Mouse (Mus musculus) embryonic stem cell, embryonic (primary cell): ENCODE measurements around the gene Mapkap1.

Experiments used
- CTCF ChIA-PET, 4 experiments: fragments of 300-600 bp in 2 of 4; fragments of 350-600 bp in 2 of 4; sonication (Branson Sonifier 250); formaldehyde crosslinking; loops; one replicate each; lab custom pipeline; 2022; ENCODE audit warnings: inconsistent platforms in 2 of 4; lab: Charles Lee
- POLR2A ChIA-PET, 4 experiments: fragments of 300-600 bp in 2 of 4; fragments of 350-600 bp in 2 of 4; sonication (Branson Sonifier 250); formaldehyde crosslinking; loops; one replicate each; lab custom pipeline; 2022; ENCODE audit warnings: antibody characterized with exemption in 4 of 4, inconsistent platforms in 1 of 4; lab: Charles Lee

The Mapkap1 gene

DNA sequence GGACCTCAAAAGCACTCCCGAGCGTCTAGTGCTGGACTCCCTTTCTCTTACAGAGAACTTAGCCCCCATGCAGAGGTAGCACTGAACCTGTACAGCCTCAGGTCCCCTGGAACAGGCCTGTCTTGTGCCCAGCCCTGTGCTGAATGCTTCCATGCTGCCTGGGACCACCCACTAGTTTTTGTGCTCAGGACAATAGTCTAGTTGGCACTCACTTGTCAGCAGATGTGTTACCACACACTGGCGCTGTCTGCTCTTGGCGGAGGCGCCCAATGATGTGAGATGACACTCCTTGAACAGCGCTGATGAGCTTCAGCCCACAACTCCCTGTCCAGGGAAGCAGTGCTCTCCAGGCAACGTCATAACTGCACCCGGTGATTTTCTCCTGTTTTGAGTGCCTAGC, 182.0 kb downstream of the Mapkap1 start:
- CTCF ChIA-PET, result no interaction called here
- POLR2A ChIA-PET, result interaction anchor here in 1 of 4 experiments (0.6 kb wide), 1 partner anchor 175 kb away, joined by 6 read pairs; no protein-coding TSS in a partner anchor

DNA sequence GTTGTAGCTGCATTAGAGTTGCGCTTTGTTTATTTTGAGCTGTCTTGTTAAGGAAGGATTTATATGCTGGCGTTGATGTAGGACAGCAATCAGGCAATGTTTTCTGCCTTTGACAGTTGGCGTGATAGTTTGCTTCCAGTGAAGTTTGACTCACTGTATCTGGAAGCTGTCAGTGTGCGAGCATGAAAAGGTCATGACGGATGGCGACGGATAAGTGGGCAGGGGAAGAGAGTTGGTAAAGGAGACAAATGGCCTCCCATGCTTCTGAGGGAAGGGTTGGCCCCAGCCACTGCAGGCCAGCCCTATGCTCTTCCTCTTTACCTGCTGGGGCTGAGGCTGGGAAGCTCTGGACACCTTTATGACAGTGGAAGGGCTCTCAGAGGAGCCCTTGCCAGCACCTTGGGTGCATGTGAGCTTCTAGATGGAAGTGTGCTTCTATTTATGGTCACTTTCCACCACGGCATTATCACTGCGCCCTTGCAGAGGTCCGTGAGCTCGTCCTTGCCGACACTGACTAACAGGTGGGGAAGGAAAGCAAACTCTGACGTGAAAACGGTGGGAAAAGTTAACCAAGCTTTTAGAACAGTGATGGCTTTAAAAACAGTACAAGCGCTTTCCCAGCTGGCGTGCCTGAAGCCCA, 185.3 kb downstream of the Mapkap1 start:
- POLR2A ChIA-PET, result interaction anchor here in 1 of 4 experiments (1.2 to 1.4 kb wide), 3 partner anchors 11 to 21 kb away, joined by 3 to 4 read pairs (median 3); no protein-coding TSS in a partner anchor
- CTCF ChIA-PET, result no interaction called here

DNA sequence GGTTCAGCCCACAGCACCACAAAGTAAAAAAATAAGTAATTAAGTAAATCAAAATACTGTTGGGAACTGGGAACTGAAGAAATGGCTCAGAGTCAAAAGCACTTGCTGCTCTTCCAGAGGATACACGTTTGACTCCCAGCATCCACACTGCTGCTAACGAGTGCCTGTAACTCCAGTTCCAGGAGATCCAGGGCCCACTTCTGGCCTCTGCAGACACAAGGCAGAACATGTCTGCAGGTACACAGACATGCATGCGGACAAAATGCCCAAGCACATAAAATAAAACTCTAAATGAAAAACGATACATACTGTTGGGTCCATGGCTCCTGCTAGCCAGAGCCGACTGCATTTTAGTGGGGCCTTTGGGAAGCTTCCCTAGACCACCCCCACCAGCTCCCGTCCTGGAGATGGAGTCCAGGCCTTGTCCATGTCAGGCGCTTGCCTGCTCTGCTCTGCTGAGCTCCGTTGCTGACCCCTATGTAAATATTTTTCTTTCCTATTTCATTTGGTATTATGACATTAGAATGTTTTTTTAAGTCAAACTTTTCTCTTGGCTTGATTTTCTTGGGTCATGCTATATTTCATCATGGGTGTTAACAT, 185.9 kb downstream of the Mapkap1 start:
- ChIA-PET POLR2A (interaction anchor here in 1 of 4 experiments (1.2 to 1.4 kb wide), 3 partner anchors 10 to 22 kb away, joined by 3 to 4 read pairs (median 3); no protein-coding TSS in a partner anchor), CTCF (interaction anchor here in 1 of 4 experiments (0.6 kb wide), 1 partner anchor 796 kb away, joined by 4 read pairs; no protein-coding TSS in a partner anchor)

DNA sequence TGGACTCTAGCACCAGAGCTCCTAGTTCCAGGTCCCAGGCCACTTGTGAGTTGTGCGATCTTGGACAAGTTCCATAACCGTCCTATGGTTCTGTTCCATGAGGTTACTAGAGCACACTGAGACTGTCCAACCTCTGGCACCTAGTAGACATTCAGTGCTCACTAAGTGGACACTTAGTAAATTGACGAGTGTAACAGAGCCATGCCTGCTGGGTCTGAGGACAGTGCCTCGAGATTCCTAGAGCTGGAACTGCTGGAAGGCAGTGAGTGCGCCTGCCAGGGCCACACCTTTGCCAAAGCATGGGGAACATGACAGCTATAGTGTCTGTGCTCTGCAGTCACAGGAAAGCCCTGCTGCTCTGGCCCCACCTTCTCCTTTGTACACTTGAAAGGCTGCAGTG, 187.4 kb downstream of the Mapkap1 start:
- CTCF ChIA-PET, result interaction anchor here in 2 of 4 experiments (0.8 to 1.0 kb wide), 2 partner anchors 11 to 22 kb away, joined by 3 to 4 read pairs; no protein-coding TSS in a partner anchor
- POLR2A ChIA-PET, result interaction anchor here in 3 of 4 experiments (0.6 to 1.2 kb wide), 5 partner anchors 8 to 385 kb away, joined by 3 to 4 read pairs (median 4); no protein-coding TSS in a partner anchor

DNA sequence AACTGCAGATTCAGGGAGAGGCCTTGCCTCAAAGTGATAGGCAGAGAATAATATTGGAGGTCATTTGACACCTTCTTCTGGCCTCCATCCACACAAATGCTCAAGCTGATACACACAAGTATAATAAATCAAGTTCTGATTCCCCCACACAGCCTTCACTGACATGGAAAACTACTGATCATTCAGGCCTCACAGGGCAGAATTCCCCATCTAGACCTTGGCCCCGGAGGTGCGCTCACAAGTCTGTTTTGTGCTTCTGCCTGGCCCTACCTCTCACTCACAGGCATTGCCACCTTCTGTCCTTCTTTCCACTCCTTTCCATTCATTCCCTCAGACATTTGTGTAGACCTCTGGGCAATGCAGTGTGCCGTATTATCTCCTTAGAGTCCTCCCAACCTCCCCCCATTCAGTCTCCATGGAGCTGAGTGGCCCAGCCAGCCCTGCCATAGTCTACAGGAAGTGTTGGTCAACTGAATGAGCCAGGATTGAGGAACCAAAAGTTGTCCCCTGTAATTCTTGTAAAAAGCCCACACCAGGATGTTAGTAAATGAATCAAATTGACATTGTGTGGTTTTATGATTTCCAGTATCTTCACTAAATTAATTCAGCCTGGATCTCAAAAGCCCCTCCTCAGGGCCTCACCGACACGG, 193.2 kb downstream of the Mapkap1 start:
- ChIA-PET POLR2A (no interaction called here), CTCF (no interaction called here)

DNA sequence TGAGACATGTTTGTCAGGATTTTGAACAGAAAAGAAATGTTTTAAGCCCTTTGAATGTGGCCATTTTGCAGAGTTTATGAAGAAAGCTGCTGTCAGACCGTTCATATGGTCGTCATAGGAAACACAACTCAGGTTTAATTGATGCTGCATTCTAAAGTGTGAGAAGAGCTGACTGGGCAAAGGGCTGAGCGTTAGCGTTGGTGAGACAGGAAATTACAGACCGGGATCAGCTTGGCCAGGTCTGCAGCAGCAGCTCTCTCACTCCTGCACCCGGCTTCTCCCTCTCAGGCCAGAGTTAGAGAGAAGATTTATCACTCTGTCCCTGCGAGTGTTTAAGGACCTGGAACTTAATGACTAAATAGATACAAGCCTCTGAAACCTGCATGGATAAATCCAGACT, 194.2 kb downstream of the Mapkap1 start:
- POLR2A ChIA-PET, result interaction anchor here in 1 of 4 experiments (1.3 kb wide), 1 partner anchor 34 kb away, joined by 3 read pairs; no protein-coding TSS in a partner anchor
- CTCF ChIA-PET, result no interaction called here

DNA sequence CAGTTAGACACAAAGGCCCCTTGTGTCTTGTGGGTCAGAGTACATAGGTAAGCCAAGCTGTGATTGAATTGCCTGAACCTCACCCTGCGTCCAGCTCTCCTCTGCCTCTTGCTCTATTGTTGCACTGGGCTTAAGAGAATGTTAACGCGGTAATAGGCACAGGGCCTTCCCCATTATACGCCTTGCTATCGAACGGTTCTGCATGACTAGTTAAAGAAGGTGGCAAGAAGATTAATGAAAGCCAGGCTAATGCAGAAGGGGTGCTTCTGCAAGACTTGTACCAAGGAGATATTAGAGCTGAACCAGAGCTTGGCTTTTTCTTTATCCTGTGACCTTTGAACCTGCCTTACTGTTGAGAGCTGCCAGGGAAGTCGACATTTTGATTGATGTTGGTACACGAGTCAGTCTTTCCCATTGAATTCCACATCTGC, 195.6 kb downstream of the Mapkap1 start:
- ChIA-PET CTCF (interaction anchor here in 3 of 4 experiments (0.6 to 0.9 kb wide), 4 partner anchors 14 to 618 kb away, joined by 3 to 4 read pairs (median 4); no protein-coding TSS in a partner anchor), POLR2A (interaction anchor here in 2 of 4 experiments (0.7 to 1.7 kb wide), 5 partner anchors 8 to 374 kb away, joined by 3 to 6 read pairs (median 4); no protein-coding TSS in a partner anchor)

DNA sequence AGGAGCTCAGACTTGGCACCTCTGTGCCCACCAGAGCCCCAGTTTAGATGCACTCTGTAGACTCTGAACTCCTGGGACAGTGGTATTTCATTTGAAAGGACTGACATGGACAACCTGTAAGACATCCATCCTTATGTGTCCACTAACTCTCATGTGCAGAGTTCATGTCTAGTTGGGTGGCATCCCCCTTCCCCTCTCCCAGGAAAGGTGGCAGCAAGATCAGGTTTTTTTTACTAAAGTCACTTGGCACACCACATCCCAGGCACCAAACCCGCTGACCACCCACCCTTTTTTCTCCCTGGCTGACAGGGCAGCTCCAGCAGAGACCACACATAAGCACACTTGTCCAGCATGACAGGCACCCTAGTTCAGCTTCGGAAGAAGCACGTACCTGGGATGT, 196.3 kb downstream of the Mapkap1 start:
- ChIA-PET POLR2A (interaction anchor here in 2 of 4 experiments (0.9 to 1.7 kb wide), 4 partner anchors 9 to 375 kb away, joined by 3 to 4 read pairs (median 4); no protein-coding TSS in a partner anchor), CTCF (interaction anchor here in 1 of 4 experiments (0.6 kb wide), 1 partner anchor 302 kb away, joined by 3 read pairs; no protein-coding TSS in a partner anchor)

DNA sequence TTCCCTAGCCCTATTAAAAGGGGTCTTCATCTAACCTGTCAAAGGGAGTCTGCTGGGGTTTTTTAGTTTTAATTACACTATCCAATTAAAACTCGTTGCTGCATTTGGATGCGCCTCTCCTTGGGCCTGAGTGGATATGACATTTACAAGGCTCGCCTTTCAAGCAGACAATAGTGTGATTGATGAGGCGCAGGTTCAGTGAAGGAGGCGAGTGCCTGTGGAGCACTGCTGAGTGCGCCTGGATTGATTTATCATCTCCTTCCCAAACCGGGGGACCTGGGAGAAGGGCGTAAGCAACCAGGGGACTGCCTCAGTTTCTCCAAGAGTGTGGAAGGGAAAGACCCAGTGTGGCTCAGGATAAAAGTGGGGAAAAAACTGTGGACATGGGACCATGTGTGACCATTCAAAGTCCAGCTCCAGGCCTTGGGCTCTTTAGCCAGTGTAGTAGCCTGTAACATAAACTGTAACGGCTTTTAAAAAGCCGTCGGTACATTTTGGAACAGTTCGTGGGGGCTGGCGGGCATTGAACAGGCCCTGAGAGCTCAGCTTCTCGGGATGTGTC, 197.2 kb downstream of the Mapkap1 start:
- POLR2A ChIA-PET, result no interaction called here
- CTCF ChIA-PET, result interaction anchor here in 1 of 4 experiments (1.0 kb wide), 1 partner anchor 36 kb away, joined by 3 read pairs; no protein-coding TSS in a partner anchor

DNA sequence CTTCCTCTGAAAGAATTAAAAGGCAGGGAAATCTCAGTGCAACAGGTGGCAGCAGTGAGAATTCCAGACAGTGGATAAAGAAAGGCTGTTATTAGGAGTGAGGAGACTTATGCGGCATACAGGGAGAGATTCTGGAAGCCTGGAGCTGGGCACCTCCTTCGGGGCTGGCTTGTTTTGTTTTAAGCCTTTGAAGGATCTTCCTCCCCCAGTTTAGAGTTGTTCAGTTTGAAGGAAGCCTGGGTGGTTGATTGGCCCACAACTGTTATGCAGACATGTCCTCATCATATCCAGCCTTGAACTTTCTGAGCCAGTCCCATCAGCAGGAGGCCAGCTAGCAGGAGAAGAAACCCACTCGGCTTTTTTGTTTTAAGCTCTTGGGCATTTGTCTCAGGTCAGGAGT, 198.5 kb downstream of the Mapkap1 start:
- ChIA-PET POLR2A (interaction anchor here in 3 of 4 experiments (0.5 to 1.1 kb wide), 4 partner anchors 13 to 371 kb away, joined by 3 to 5 read pairs (median 4); no protein-coding TSS in a partner anchor), CTCF (interaction anchor here in 1 of 4 experiments (0.8 to 1.0 kb wide), 2 partner anchors 11 to 40 kb away, joined by 3 read pairs; no protein-coding TSS in a partner anchor)

DNA sequence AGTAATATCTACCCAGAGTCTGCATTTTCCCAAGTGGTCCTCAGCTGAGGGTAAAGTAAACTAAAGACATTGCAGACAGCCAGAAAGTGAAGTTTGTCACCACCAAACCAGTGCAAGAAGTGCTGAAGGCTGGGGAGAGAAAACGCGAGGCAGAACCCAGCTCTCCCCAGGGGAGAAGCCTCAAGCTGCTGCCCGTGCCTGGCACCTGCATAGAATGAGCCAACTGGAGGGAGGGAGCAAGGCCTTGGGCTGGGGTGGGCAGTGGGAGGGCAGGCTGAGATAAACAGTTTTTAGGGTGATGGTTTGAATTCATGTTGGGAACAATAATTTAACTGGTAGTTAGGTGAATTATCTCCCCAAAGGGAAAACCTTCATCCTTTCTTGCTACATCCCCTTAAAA, 202.3 kb downstream of the Mapkap1 start:
- POLR2A ChIA-PET, result interaction anchor here in 1 of 4 experiments (1.5 kb wide), 1 partner anchor 10 kb away, joined by 3 read pairs; no protein-coding TSS in a partner anchor
- CTCF ChIA-PET, result interaction anchor here in 1 of 4 experiments (0.6 kb wide), 1 partner anchor 30 kb away, joined by 20 read pairs; no protein-coding TSS in a partner anchor

DNA sequence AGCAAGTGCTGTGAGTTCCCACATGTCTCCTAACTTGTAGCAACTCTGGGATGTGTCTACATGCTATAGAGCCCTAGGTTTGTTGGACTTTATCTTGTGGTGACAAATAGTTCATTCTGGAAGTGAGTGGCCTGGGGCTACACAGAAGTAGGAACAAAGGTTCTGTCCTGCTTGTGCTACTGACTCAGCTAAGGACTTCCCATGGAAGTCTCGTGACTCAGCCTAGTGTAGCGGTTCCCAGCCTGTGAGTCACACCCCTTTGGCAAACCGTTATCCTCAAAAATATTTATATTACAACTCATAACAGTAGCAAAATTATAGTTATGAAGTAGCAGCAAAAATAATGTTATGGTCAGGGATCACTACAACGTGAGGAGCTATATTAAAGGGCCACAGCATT, 202.9 kb downstream of the Mapkap1 start:
- ChIA-PET CTCF (interaction anchor here in 1 of 4 experiments (0.6 kb wide), 1 partner anchor 30 kb away, joined by 20 read pairs; no protein-coding TSS in a partner anchor), POLR2A (interaction anchor here in 1 of 4 experiments (1.5 kb wide), 1 partner anchor 11 kb away, joined by 3 read pairs; no protein-coding TSS in a partner anchor)

DNA sequence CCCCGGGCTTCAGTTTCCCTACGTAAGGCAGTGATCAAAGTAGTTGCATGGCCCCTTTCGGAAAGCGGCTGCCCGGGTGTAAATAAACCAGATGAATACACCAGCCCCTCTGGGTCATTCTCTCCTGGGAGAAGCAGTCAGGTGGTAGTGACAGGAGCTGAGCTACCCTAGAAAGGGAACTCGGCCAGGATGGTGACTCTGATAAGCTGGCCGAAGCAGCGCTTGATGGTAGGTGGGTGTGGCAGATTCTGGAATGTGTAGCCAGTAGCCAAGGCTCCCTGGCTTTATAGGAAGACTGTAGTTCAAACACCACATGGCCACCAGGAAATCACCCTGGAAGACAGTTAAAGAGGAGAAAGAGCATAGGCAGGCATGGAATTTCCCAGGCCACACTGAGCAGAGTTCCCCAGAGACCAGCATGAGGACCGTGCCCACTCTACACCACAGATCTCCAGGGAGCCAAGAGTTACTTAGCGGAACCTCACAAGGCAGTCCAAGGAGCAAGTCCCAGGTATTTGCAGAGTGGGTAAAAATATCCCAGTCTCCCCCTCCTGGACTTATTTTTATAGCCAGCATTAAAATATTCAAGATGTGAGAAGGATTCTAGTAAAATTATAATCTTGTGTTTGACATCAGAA, 214.3 kb downstream of the Mapkap1 start:
- POLR2A ChIA-PET, result interaction anchor here in 3 of 4 experiments (0.5 to 3.2 kb wide), 8 partner anchors 10 to 248 kb away, joined by 3 to 8 read pairs (median 3); partner anchors contain the start of gene Pbx3 (in 1 of the 3)
- CTCF ChIA-PET, result interaction anchor here in 1 of 4 experiments (1.5 kb wide), 1 partner anchor 24 kb away, joined by 3 read pairs; no protein-coding TSS in a partner anchor

DNA sequence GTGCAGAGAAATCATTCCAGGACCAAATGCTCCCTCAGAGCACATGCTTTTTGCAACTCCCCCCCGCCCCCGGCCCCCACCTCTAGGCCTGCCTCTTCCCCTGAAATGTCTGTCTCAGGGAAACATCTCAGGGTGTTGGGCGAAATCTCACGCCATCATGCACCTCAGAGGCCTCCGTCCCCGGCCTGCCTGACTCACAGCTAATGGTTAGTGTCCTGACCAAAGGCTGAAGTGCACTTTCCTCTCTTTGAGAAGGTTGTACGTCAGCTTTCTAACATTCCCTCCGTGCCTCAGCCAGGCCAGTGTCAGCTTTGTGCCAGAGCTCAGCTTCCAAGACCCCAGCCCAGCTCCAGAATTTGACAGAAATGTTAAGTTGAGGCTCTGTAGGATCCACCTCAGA, 214.9 kb downstream of the Mapkap1 start:
- ChIA-PET POLR2A (interaction anchor here in 2 of 4 experiments (0.6 to 3.2 kb wide), 3 partner anchors 11 to 102 kb away, joined by 3 to 8 read pairs (median 3); no protein-coding TSS in a partner anchor), CTCF (no interaction called here)

DNA sequence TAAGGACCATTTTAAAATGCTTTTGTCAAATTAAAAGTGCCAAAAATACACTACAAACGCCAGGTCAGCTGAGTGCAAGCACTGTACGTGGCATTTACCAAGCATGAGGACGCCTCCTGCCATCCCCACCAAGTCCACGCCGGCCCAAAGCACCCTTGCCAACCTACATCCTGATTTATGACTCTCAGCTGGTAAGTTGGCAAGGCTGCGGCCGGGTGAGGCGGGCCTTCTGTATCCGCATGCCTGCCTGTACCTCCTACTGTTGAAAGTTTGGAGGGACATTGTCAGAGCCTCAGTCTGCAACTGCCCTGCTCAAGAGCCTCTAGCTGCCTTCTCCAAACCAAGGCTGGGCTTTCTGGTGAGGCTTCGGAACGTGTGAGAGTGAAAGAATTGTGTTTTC, 215.9 kb downstream of the Mapkap1 start:
- CTCF ChIA-PET, result no interaction called here
- POLR2A ChIA-PET, result no interaction called here

DNA sequence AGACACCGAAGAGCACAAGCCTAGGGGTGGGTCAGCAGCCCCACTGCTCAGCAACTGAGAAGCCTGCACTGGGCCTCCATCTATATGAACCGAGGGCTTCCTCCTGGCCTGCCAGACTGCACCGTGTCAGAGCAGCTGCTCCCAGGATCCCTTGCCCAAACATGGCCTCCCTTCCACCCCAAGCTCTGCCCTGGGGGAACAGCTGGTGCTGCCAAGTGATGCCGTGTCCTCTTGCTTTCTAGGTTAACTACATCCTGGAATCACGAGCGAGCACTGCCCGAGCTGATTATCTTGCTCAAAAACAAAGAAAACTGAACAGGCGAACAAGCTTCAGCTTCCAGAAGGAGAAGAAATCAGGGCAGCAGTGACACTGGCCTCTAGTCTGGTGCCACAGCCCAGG, 216.6 kb downstream of the Mapkap1 start:
- CTCF ChIA-PET, result no interaction called here
- POLR2A ChIA-PET, result interaction anchor here in 1 of 4 experiments (1.0 kb wide), 1 partner anchor 29 kb away, joined by 3 read pairs; no protein-coding TSS in a partner anchor

DNA sequence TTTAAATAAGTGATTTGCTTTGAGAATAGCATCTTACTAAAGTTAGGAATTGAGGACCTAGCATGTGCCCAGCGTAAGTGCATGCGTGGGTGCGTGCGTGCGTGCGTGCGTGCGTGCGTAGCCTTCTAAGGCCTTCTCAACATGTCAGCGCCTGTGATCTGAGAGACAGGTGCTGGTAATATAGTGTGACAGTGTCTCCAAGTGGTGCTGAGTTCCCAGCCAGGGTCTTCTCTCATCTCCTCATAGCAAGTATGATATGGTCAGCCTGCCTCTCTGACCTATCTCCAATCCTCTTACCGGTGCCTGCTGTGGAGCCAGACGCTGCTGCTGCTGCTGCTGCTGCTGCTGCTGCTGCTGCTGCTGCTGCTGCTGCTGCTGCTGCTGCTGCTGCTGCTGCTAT, 217.5 kb downstream of the Mapkap1 start:
- ChIA-PET POLR2A (interaction anchor here in 1 of 4 experiments (1.0 kb wide), 1 partner anchor 30 kb away, joined by 3 read pairs; no protein-coding TSS in a partner anchor), CTCF (no interaction called here)
